Mouse (Mus musculus): Measurements from ENCODE around the gene Ick. TPM values are rescaled to one million over a fixed set of nuclear protein-coding genes. Genes with fewer than 3 reads are reported as not detected.

Ick gene
- polyA plus RNA-seq, 1 experiment from 2014 or later, result 42.3 TPM

DNA sequence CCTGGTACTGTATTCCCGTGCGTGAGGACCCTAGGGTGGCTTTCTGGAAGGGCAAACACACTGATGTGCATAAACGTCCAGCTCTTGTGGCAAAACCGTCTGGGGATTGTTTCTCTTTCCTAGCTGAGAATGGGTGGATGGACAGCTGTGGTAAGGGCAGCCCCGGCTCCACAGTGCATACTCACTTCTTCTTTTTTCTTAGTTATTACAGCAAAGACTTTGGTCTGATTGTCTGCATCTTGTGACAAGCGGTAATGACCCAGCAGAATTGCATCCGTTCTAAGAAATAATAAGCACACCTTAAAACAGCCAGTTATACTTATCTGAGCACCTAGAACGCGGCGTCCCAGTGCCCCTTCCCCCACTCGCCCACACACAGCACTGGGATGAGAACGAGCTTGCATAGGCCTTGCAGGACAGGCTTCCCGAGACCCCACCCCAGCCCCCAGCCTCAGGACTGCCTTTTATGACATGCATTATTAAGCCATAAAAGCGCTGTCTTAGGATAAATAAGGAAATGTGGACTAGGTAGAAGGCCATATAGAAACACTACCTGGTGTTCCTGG, 23.2 kb upstream of the Ick start:
- Histone ChIP-seq H3K4me3 (replicated peaks) (no peak overlapping the region), H3K9ac (replicated peaks) (no peak overlapping the region), H3K4me1 (replicated peaks) (no peaks in the 10 kb centered on the region; the same call in 1 of the 2 replicates), H3K27ac (no peak overlapping the region), H3K36me3 (peaks cover 51% of the 10 kb centered on the region), H3K4me2 (replicated peaks) (no peak overlapping the region), H3K27me3 (no peaks in the 10 kb centered on the region), H3K9me3 (no peaks in the 10 kb centered on the region)
- ATAC-seq, result no peak
- WGBS, result 88% methylated on average over 14 of the region's 14 CpGs

DNA sequence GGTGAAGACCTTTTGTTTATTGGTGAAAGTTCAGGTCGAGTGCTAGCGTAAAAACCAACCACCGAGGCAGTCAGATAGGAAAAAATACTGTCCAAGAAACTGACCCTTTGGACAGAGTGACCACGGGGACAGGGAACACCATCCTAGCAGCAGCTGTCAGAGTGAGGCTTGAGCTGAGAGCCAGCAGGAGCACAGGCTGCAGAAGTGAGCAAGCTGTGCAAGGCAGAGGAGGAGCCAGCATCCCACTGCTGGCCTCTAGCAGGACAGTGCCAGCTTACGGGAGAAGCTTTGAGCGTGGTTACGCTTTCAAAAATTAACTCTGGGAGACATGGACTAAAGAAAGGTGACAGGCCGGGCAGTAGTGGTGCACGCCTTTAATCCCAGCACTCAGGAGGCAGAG, 21.2 kb upstream of the Ick start:
- no peak overlapping the region for H3K27ac ChIP-seq
- no peak overlapping the region for H3K9ac ChIP-seq (replicated peaks)
- H3K27me3 ChIP-seq, result no peaks in the 10 kb centered on the region
- H3K9me3 ChIP-seq, result no peaks in the 10 kb centered on the region
- H3K36me3 ChIP-seq, result peaks cover 48% of the 10 kb centered on the region
- WGBS, result 87% methylated on average over 9 of the region's 9 CpGs
- no peak overlapping the region for H3K4me3 ChIP-seq (replicated peaks)
- no peak overlapping the region for H3K4me2 ChIP-seq (replicated peaks)
- no peaks in the 10 kb centered on the region; the same call in 1 of the 2 replicates for H3K4me1 ChIP-seq (replicated peaks)
- no peak for ATAC-seq

DNA sequence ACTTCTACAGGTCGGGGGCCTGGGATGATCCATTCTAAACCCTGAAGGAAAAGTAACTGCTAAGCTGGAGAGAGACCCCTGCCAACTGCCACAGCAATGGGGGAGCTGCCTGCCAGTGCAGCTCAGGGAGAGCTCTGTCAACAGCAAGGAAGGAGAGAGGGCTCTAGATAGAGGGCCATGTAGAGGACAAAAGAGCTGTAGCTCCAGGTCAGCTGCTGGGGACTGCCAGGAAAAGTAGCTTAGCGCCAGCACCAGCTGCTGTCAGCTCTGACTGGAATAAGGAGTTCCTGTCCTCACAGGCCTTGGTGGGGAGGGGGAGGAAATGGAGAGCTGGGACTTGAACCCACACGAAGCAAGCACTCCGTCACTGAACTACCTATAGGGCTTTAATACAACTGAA, 20.5 kb upstream of the Ick start:
- Histone ChIP-seq H3K27me3 (no peaks in the 10 kb centered on the region), H3K4me3 (replicated peaks) (no peak overlapping the region), H3K36me3 (peaks cover 46% of the 10 kb centered on the region), H3K4me1 (replicated peaks) (no peaks in the 10 kb centered on the region; the same call in 1 of the 2 replicates), H3K4me2 (replicated peaks) (no peak overlapping the region), H3K9me3 (no peaks in the 10 kb centered on the region), H3K9ac (replicated peaks) (0 out of 2 replicates have a peak overlapping the region, but pooled peaks have one; percentile 28), H3K27ac (no peak overlapping the region)
- 84% methylated on average over 4 of the region's 4 CpGs for WGBS
- ATAC-seq, result 0 out of 2 replicates have a peak, but pooled peaks have one; percentile 37

DNA sequence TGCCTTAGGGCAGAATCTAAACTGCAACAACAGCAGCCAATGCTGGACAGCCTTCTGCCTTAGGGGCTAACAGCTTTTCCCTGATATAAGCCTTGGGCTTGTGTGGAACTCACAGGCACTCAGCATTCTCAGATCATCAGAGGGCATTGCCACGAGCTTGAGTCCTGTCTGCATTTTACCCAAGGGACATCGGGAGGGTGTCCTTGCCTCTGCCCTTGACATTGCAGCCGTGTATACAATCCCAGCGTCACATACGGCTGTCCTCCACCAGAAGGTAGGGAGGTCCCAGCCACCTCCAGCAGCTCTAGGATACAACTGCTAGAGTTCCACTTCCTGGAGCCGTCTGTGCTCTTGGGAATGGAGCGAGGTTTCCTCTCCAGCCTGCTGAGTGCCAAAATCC, 20.0 kb upstream of the Ick start:
- Histone ChIP-seq H3K4me1 (replicated peaks) (no peaks in the 10 kb centered on the region; the same call in 1 of the 2 replicates), H3K27ac (no peak overlapping the region), H3K36me3 (peaks cover 42% of the 10 kb centered on the region), H3K27me3 (no peaks in the 10 kb centered on the region), H3K9me3 (no peaks in the 10 kb centered on the region), H3K4me2 (replicated peaks) (no peak overlapping the region), H3K4me3 (replicated peaks) (no peak overlapping the region), H3K9ac (replicated peaks) (no peak overlapping the region)
- WGBS, result 82% methylated on average over 7 of the region's 7 CpGs
- ATAC-seq, result no peak

DNA sequence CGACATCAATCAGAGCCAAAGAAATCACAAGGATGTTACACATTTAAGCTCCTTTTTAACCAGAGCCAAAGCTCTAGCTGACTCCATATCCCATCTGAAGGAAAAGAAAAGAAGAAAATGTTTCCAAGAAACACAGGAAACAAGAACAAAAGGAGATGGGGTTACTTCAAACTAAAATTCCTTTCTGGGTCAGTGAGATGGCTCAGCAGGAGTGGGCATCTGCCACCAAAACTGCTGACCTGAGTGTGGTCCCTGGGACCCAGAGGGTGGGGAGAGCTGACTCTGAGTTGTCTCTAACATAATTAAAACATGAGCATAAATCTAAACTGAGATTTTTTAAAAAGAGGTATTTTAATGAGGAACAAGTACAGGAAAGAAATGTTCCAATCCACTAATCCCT, 19.1 kb upstream of the Ick start:
- no peaks in the 10 kb centered on the region; the same call in 1 of the 2 replicates for H3K4me1 ChIP-seq (replicated peaks)
- H3K9me3 ChIP-seq, result no peaks in the 10 kb centered on the region
- H3K36me3 ChIP-seq, result peaks cover 36% of the 10 kb centered on the region
- H3K9ac ChIP-seq (replicated peaks), result no peak overlapping the region
- no peak overlapping the region for H3K27ac ChIP-seq
- no peak overlapping the region for H3K4me2 ChIP-seq (replicated peaks)
- H3K4me3 ChIP-seq (replicated peaks), result no peak overlapping the region
- no peak for ATAC-seq
- WGBS, result 68% methylated on average over 1 of the region's 1 CpGs
- H3K27me3 ChIP-seq, result no peaks in the 10 kb centered on the region

DNA sequence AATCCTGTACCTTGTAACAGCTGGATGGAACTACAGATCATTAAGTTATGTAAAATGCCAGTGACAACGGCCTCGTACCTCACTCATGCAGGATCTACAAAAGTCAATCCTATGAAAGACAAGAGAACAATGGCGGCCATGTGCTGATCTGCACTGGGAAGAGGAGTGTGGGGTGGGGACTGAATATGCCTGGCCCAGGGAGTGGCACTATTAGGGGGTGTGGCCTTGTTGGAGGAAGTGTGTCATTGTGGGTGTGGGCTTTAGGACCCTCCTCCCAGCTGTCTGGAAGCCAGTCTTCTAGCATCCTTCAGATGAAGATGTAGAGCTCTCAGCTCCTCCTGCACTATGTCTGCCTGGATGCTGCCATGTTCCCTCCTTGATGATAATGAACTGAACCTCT, 18.4 kb upstream of the Ick start:
- Histone ChIP-seq H3K4me2 (replicated peaks) (no peak overlapping the region), H3K4me1 (replicated peaks) (no peaks in the 10 kb centered on the region; the same call in 1 of the 2 replicates), H3K4me3 (replicated peaks) (no peak overlapping the region), H3K36me3 (peaks cover 36% of the 10 kb centered on the region), H3K27ac (no peak overlapping the region), H3K9ac (replicated peaks) (no peak overlapping the region), H3K9me3 (no peaks in the 10 kb centered on the region), H3K27me3 (no peaks in the 10 kb centered on the region)
- no peak for ATAC-seq
- WGBS, result 88% methylated on average over 3 of the region's 3 CpGs

DNA sequence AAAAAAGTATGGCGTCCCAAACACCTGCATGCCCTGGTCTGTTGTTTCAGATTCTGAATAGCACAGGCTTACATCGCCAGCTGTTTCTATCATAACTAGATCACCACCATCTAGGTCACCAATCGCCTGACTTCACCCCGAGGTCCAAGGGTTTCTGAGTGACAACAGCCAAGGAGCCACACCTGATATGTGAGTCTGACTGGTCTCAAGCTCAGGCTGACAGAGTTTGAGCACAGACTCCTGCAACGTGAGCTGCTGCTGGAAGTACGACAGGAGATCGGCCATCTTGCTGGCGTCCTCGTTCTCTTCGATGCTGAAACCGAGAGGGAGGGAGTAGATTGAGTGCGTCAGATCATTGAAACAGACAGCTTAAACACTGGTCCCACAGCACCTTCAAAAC, 13.3 kb upstream of the Ick start:
- Histone ChIP-seq H3K27me3 (no peaks in the 10 kb centered on the region), H3K9me3 (peaks cover 3% of the 10 kb centered on the region; the same call in 1 of the 2 replicates), H3K9ac (replicated peaks) (no peak overlapping the region), H3K4me2 (replicated peaks) (no peak overlapping the region), H3K27ac (no peak overlapping the region), H3K4me1 (replicated peaks) (no peaks in the 10 kb centered on the region), H3K36me3 (peaks cover 57% of the 10 kb centered on the region), H3K4me3 (replicated peaks) (no peak overlapping the region)
- 97% methylated on average over 12 of the region's 12 CpGs for WGBS
- ATAC-seq, result no peak

DNA sequence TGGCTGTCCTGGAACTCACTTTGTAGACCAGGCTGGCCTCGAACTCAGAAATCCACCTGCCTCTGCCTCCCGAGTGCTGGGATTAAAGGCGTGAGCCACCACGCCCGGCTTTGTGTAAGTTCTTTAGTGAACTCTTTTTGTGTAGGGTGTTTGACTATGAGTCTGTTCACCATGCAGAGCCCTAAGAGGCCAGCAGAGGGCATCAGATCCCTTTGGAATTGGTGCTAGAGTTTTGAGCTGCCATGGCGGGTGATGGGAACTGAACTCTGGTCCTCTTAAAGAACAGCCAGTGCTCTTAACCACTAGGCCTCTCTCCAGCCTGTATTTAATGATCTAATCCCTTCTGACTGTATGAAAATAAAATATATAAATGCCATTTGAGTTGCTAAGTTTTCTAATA, 12.6 kb upstream of the Ick start:
- ATAC-seq, result no peak
- H3K4me3 ChIP-seq (replicated peaks), result no peak overlapping the region
- peaks cover 3% of the 10 kb centered on the region; the same call in 1 of the 2 replicates for H3K9me3 ChIP-seq
- H3K4me1 ChIP-seq (replicated peaks), result no peaks in the 10 kb centered on the region
- WGBS, result 97% methylated on average over 6 of the region's 6 CpGs
- H3K27me3 ChIP-seq, result no peaks in the 10 kb centered on the region
- peaks cover 60% of the 10 kb centered on the region for H3K36me3 ChIP-seq
- H3K9ac ChIP-seq (replicated peaks), result no peak overlapping the region
- H3K4me2 ChIP-seq (replicated peaks), result no peak overlapping the region
- no peak overlapping the region for H3K27ac ChIP-seq

DNA sequence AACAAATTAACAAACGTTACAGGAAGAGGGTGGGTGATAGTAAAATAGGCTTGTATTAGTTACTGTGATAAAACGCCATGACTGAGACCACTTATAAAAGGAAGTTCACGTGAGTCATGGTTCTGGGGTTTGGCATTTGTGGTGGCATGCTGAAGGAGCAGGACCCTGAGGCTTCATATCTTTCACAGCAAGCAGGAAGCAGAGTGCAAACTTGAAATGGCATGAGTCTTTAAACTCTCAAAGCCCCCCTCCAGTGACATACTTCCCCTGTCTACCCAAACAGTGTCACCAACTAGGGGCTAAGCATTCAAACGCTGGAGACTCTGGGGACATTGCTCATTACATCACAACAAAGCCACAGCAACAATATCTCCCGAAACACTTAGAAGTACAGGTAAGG, 8.0 kb upstream of the Ick start:
- H3K9ac ChIP-seq (replicated peaks), result no peak overlapping the region
- no peak for ATAC-seq
- 90% methylated on average over 5 of the region's 5 CpGs for WGBS
- H3K9me3 ChIP-seq, result peaks cover 3% of the 10 kb centered on the region; the same call in 1 of the 2 replicates
- no peaks in the 10 kb centered on the region for H3K4me1 ChIP-seq (replicated peaks)
- H3K27ac ChIP-seq, result no peak overlapping the region
- H3K4me2 ChIP-seq (replicated peaks), result no peak overlapping the region
- H3K36me3 ChIP-seq, result peaks cover 47% of the 10 kb centered on the region
- H3K27me3 ChIP-seq, result no peaks in the 10 kb centered on the region
- H3K4me3 ChIP-seq (replicated peaks), result no peak overlapping the region

DNA sequence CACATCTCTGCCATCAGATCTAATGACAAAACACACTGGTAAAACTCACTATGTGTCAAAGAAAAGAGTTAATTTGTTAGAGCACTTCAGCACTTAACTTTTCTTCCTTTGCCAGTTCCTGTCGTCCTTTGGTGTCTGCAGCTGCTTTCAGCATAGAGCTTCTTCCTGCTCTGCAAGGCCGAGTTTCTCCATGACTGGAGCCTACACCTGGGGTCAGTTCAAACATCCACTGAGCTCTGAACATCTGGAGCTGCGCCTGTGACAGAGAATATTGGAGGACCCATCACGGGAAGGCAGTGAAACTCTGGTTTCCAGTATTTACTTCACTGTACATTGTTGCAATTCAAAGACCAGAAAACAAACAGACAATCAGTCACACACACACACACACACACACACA, 7.6 kb upstream of the Ick start:
- Histone ChIP-seq H3K4me2 (replicated peaks) (no peak overlapping the region), H3K9ac (replicated peaks) (no peak overlapping the region), H3K36me3 (peaks cover 44% of the 10 kb centered on the region), H3K27me3 (no peaks in the 10 kb centered on the region), H3K4me3 (replicated peaks) (no peak overlapping the region), H3K4me1 (replicated peaks) (peaks cover under 1% of the 10 kb centered on the region; the same call in 1 of the 2 replicates), H3K27ac (no peak overlapping the region), H3K9me3 (peaks cover 3% of the 10 kb centered on the region; the same call in 1 of the 2 replicates)
- no peak for ATAC-seq
- WGBS, result 79% methylated on average over 4 of the region's 4 CpGs

DNA sequence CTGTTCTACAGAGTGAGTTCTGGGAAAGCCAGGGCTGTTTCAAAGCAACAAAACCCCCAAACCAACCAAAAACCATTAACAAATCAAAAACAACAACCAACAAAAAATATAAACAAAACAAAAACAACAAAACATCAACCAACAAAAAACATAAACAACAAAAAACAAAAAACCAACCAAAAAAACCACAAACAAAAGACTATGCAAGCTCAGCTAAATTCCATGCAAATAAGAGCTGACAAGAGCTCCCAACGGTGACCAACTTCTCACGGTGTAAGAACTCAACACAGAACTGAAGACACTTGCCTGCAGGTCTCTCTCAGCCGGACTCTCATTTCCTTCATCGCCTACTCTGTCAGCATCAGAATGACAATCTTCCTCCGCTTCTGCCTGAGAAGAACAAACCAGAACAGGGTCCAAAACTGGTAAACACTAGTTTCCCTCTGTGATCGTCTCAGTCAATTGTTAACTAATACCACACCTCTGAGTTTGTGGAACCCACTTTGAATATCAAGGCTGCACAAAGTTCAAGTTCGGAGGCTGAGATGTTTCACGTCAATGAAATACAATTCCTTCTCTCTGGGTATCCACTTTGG, 4.9 kb upstream of the Ick start:
- no peaks in the 10 kb centered on the region for H3K9me3 ChIP-seq
- 90% methylated on average over 8 of the region's 8 CpGs for WGBS
- no peak for ATAC-seq
- H3K4me1 ChIP-seq (replicated peaks), result peaks cover 16% of the 10 kb centered on the region
- no peak overlapping the region for H3K27ac ChIP-seq
- H3K4me3 ChIP-seq (replicated peaks), result no peak overlapping the region
- H3K4me2 ChIP-seq (replicated peaks), result no peak overlapping the region
- peaks cover 20% of the 10 kb centered on the region for H3K36me3 ChIP-seq
- H3K27me3 ChIP-seq, result no peaks in the 10 kb centered on the region
- no peak overlapping the region for H3K9ac ChIP-seq (replicated peaks)

DNA sequence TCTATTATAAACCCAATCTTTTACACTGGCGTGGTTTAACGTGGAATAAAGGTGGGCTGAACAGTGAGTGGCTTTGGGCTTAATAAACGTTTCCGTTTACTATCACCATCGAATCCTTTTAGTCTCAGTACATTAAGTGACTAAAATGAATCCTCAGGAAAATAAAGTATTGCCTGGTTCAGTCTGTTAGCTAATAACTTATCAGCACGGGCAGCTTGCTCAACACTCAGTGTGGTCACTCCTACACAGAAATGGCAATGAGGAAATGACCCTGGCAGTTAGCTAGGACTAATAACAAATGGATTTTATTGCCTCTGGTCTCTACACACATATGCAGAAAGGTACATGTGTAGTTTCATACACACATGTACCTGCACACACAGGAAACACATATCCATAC, 4.0 kb upstream of the Ick start:
- Histone ChIP-seq H3K9me3 (no peaks in the 10 kb centered on the region), H3K4me3 (replicated peaks) (no peak overlapping the region), H3K4me2 (replicated peaks) (no peak overlapping the region), H3K4me1 (replicated peaks) (peaks cover 23% of the 10 kb centered on the region), H3K36me3 (peaks cover 19% of the 10 kb centered on the region), H3K27ac (no peak overlapping the region), H3K9ac (replicated peaks) (no peak overlapping the region), H3K27me3 (no peaks in the 10 kb centered on the region)
- no peak for ATAC-seq
- 94% methylated on average over 6 of the region's 6 CpGs for WGBS

Measured in midbrain, embryonic 13.5 days (tissue).